Mouse (Mus musculus): ENCODE measurements around the gene Hsf3. TPM values are rescaled to one million over a fixed set of nuclear protein-coding genes. Genes with fewer than 3 reads are reported as not detected.
"Not testable (repeated sequence)": the region's sequence is repeated elsewhere in the genome, so short reads cannot be mapped to it uniquely, and the experiment has no call there.

Hsf3 gene
- polyA plus RNA-seq (2015; fragmentation: Nextera tagmentation; extraction: Ambion mirVana), result 0.48 and 0.66 TPM in 2 replicates

- Histone ChIP-seq H3K27me3 (replicated peaks; ENCODE audit: control insufficient read depth, insufficient read depth, low read length) (no peaks in the 10 kb centered on the region), H3K9ac (ENCODE audit: low read depth, low read length) (peak within 1 kb of the TSS; percentile 67), H3K27ac (ENCODE audit: low read length) (peak within 1 kb of the TSS; percentile 79), H3K4me3 (ENCODE audit: low read length) (peak within 1 kb of the TSS; percentile 48), H3K4me2 (ENCODE audit: low read depth, low read length) (peak within 1 kb of the TSS; percentile 42), H3K36me3 (ENCODE audit: control insufficient read depth, insufficient read depth, low read length) (no peaks in the 10 kb centered on the region), H3K4me1 (ENCODE audit: control insufficient read depth, insufficient read depth, low read length) (no peaks in the 10 kb centered on the region), H3K9me3 (ENCODE audit: control insufficient read depth, low read length) (no peaks in the 10 kb centered on the region)
- ATAC-seq, result 0 out of 2 replicates have a peak, but pooled peaks have one; percentile 12
- 18% methylated on average over 9 of the region's 9 CpGs for WGBS
Observed at GRCm38 (mm10) chrX:96456201-96456963, at the start of gene Hsf3. TSS of gene Hsf3 (minus strand) at chrX:96456294.

- H3K27me3 ChIP-seq (replicated peaks; ENCODE audit: control insufficient read depth, insufficient read depth, low read length), result no peaks in the 10 kb centered on the region
Observed at GRCm38 (mm10) chrX:96501580-96501979, 45.5 kb upstream of the Hsf3 start.

GRCm38 (mm10) chrX:96455149-96455548 lies 945 bp downstream of the Hsf3 start, which contains the start of gene Heph:
TSS of gene Heph (plus strand) at chrX:96455359.
- ATAC-seq, result peak; percentile 98
- H3K36me3 ChIP-seq (ENCODE audit: control insufficient read depth, insufficient read depth, low read length), result no peaks in the 10 kb centered on the region
- peak within 1 kb of the TSS; percentile 48 for H3K4me3 ChIP-seq (ENCODE audit: low read length)
- H3K4me1 ChIP-seq (ENCODE audit: control insufficient read depth, insufficient read depth, low read length), result no peaks in the 10 kb centered on the region
- H3K27ac ChIP-seq (ENCODE audit: low read length), result peak within 1 kb of the TSS; percentile 79
- no peaks in the 10 kb centered on the region for H3K9me3 ChIP-seq (ENCODE audit: control insufficient read depth, low read length)
- 53% methylated on average over 2 of the region's 2 CpGs for WGBS
- no peaks in the 10 kb centered on the region for H3K27me3 ChIP-seq (replicated peaks; ENCODE audit: control insufficient read depth, insufficient read depth, low read length)
- H3K9ac ChIP-seq (ENCODE audit: low read depth, low read length), result peak within 1 kb of the TSS; percentile 67
- H3K4me2 ChIP-seq (ENCODE audit: low read depth, low read length), result peak within 1 kb of the TSS; percentile 42

More at GRCm38 (mm10) chrX:96501580-96501979, 45.5 kb upstream of the Hsf3 start:
- Histone ChIP-seq H3K4me1 (ENCODE audit: control insufficient read depth, insufficient read depth, low read length) (no peaks in the 10 kb centered on the region), H3K9me3 (ENCODE audit: control insufficient read depth, low read length) (no peaks in the 10 kb centered on the region), H3K4me2 (ENCODE audit: low read depth, low read length) (no peak overlapping the region), H3K4me3 (ENCODE audit: low read length) (no peak overlapping the region), H3K9ac (ENCODE audit: low read depth, low read length) (no peak overlapping the region), H3K27ac (ENCODE audit: low read length) (no peak overlapping the region), H3K36me3 (ENCODE audit: control insufficient read depth, insufficient read depth, low read length) (no peaks in the 10 kb centered on the region)
- ATAC-seq, result no peak
- 55% methylated on average over 1 of the region's 1 CpGs for WGBS

- no peak overlapping the region for H3K4me2 ChIP-seq (ENCODE audit: low read depth, low read length)
- no peaks in the 10 kb centered on the region for H3K27me3 ChIP-seq (replicated peaks; ENCODE audit: control insufficient read depth, insufficient read depth, low read length)
- no peak for ATAC-seq
- H3K36me3 ChIP-seq (ENCODE audit: control insufficient read depth, insufficient read depth, low read length), result no peaks in the 10 kb centered on the region
- H3K27ac ChIP-seq (ENCODE audit: low read length), result no peak overlapping the region
- H3K4me1 ChIP-seq (ENCODE audit: control insufficient read depth, insufficient read depth, low read length), result no peaks in the 10 kb centered on the region
- H3K9me3 ChIP-seq (ENCODE audit: control insufficient read depth, low read length), result no peaks in the 10 kb centered on the region
- no peak overlapping the region for H3K9ac ChIP-seq (ENCODE audit: low read depth, low read length)
- H3K4me3 ChIP-seq (ENCODE audit: low read length), result no peak overlapping the region
Observed at GRCm38 (mm10) chrX:96419383-96419782, 36.7 kb downstream of the Hsf3 start.

- 38% methylated on average over 1 of the region's 1 CpGs for WGBS
- Histone ChIP-seq H3K36me3 (ENCODE audit: control insufficient read depth, insufficient read depth, low read length) (no peaks in the 10 kb centered on the region), H3K9ac (ENCODE audit: low read depth, low read length) (no peak overlapping the region), H3K4me1 (ENCODE audit: control insufficient read depth, insufficient read depth, low read length) (no peaks in the 10 kb centered on the region), H3K27ac (ENCODE audit: low read length) (no peak overlapping the region), H3K4me2 (ENCODE audit: low read depth, low read length) (no peak overlapping the region), H3K27me3 (replicated peaks; ENCODE audit: control insufficient read depth, insufficient read depth, low read length) (no peaks in the 10 kb centered on the region), H3K9me3 (ENCODE audit: control insufficient read depth, low read length) (no peaks in the 10 kb centered on the region), H3K4me3 (ENCODE audit: low read length) (no peak overlapping the region)
- ATAC-seq, result no peak
Observed at GRCm38 (mm10) chrX:96417733-96418132, 38.4 kb downstream of the Hsf3 start.

GRCm38 (mm10) chrX:96416970-96417369 lies 39.1 kb downstream of the Hsf3 start:
- Histone ChIP-seq H3K4me1 (ENCODE audit: control insufficient read depth, insufficient read depth, low read length) (no peaks in the 10 kb centered on the region), H3K9me3 (ENCODE audit: control insufficient read depth, low read length) (no peaks in the 10 kb centered on the region), H3K9ac (ENCODE audit: low read depth, low read length) (no peak overlapping the region), H3K27me3 (replicated peaks; ENCODE audit: control insufficient read depth, insufficient read depth, low read length) (no peaks in the 10 kb centered on the region), H3K4me3 (ENCODE audit: low read length) (no peak overlapping the region), H3K4me2 (ENCODE audit: low read depth, low read length) (no peak overlapping the region), H3K36me3 (ENCODE audit: control insufficient read depth, insufficient read depth, low read length) (no peaks in the 10 kb centered on the region), H3K27ac (ENCODE audit: low read length) (no peak overlapping the region)
- WGBS, result 90% methylated on average over 1 of the region's 1 CpGs
- ATAC-seq, result no peak

- not testable (repeated sequence) for H3K4me3 ChIP-seq (ENCODE audit: low read length); H3K27ac ChIP-seq (ENCODE audit: low read length); ATAC-seq; H3K27me3 ChIP-seq (replicated peaks; ENCODE audit: control insufficient read depth, insufficient read depth, low read length); H3K36me3 ChIP-seq (ENCODE audit: control insufficient read depth, insufficient read depth, low read length); H3K4me1 ChIP-seq (ENCODE audit: control insufficient read depth, insufficient read depth, low read length); H3K9me3 ChIP-seq (ENCODE audit: control insufficient read depth, low read length); H3K4me2 ChIP-seq (ENCODE audit: low read depth, low read length); H3K9ac ChIP-seq (ENCODE audit: low read depth, low read length)
- WGBS, result 72% methylated on average over 4 of the region's 4 CpGs
Observed at GRCm38 (mm10) chrX:96415351-96415750, 40.7 kb downstream of the Hsf3 start.

- H3K4me3 ChIP-seq (ENCODE audit: low read length), result no peak overlapping the region
- H3K4me2 ChIP-seq (ENCODE audit: low read depth, low read length), result no peak overlapping the region
- no peaks in the 10 kb centered on the region for H3K36me3 ChIP-seq (ENCODE audit: control insufficient read depth, insufficient read depth, low read length)
- no peak for ATAC-seq
- no peaks in the 10 kb centered on the region for H3K4me1 ChIP-seq (ENCODE audit: control insufficient read depth, insufficient read depth, low read length)
- H3K9ac ChIP-seq (ENCODE audit: low read depth, low read length), result no peak overlapping the region
- WGBS, result 56% methylated on average over 2 of the region's 2 CpGs
- no peaks in the 10 kb centered on the region for H3K9me3 ChIP-seq (ENCODE audit: control insufficient read depth, low read length)
- no peaks in the 10 kb centered on the region for H3K27me3 ChIP-seq (replicated peaks; ENCODE audit: control insufficient read depth, insufficient read depth, low read length)
- no peak overlapping the region for H3K27ac ChIP-seq (ENCODE audit: low read length)
Observed at GRCm38 (mm10) chrX:96339108-96339507, 117.0 kb downstream of the Hsf3 start.

- Histone ChIP-seq H3K27me3 (replicated peaks; ENCODE audit: control insufficient read depth, insufficient read depth, low read length) (no peaks in the 10 kb centered on the region), H3K27ac (ENCODE audit: low read length) (no peak overlapping the region), H3K4me1 (ENCODE audit: control insufficient read depth, insufficient read depth, low read length) (no peaks in the 10 kb centered on the region), H3K4me2 (ENCODE audit: low read depth, low read length) (no peak overlapping the region), H3K9me3 (ENCODE audit: control insufficient read depth, low read length) (no peaks in the 10 kb centered on the region), H3K4me3 (ENCODE audit: low read length) (no peak overlapping the region), H3K9ac (ENCODE audit: low read depth, low read length) (no peak overlapping the region), H3K36me3 (ENCODE audit: control insufficient read depth, insufficient read depth, low read length) (no peaks in the 10 kb centered on the region)
- WGBS, result 48% methylated on average over 4 of the region's 4 CpGs
- ATAC-seq, result no peak
Observed at GRCm38 (mm10) chrX:96329764-96330163, 126.3 kb downstream of the Hsf3 start.

Measured in intestine, embryonic 16.5 days (tissue).